Mouse (Mus musculus): Measurements from ENCODE around the gene Sprr2a2.
"Not testable (repeated sequence)": the region's sequence is repeated elsewhere in the genome, so short reads cannot be mapped to it uniquely, and the experiment has no call there.

DNA sequence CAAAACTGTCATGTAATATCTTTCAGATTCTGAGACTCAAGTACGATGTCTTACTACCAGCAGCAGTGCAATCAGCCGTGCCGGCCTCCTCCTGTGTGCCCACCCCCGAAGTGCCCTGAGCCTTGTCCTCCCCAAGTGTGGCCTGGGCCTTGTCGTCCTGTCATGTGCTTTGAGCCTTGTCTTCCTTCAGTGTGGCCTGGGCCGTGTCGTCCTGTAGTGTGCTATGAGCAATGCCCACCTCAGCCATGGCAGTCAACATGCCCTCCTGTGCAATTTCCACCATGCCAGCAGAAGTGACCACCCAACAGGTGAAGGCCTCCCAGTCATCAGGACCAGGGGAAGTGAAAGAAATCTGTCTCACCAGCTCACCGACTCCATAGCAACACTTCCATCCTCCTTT, 38.1 kb downstream of the Sprr2a2 start:
- TF ChIP-seq CTCF, EP300 (IDR thresholded peaks at IDR 0.05; ENCODE audit: low read depth): not testable (repeated sequence)
